8 mouse cellular contexts compared by ENCODE assay signal in the genomic region with DNA sequence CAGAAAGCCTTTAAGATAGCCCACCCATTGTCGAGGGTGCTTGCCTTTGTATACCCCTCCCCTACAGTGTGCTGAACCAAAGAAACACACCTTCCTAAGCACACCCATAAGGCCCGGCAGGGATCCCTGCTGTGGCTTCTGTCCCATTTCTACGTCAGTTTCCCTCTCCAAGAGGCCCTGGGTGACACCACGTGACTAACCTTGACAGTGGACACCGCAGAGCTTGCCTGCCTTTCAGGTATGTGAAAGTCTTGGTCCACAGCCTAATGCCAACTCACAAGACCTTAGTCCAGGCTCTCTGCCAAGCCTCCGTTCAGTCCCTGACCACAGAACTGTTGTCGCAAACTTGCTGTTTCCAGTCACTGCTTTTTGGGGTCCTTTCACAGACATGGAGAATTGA. TPM values are rescaled to one million over a fixed set of nuclear protein-coding genes. Genes with fewer than 3 reads are reported as not detected.
A peak's percentile ranks its signal among the peaks of the same experiment; 100 is the strongest.
DNase-seq lines count a peak whose midpoint lies in the region; ATAC-seq lines count a peak whose summit lies in the region.

No protein-coding gene starts in this region.

- no peak overlapping the region for H3K4me2 ChIP-seq in embryonic facial prominence, embryonic 13.5 days
- H3K4me2 ChIP-seq in heart, embryonic 13.5 days: peak overlapping the region; percentile 39
- no peak overlapping the region for H3K4me2 ChIP-seq in midbrain, embryonic 13.5 days (replicated peaks)

- no peaks in the 10 kb centered on the region for H3K9me3 ChIP-seq in embryonic facial prominence, embryonic 13.5 days
- H3K9me3 ChIP-seq in embryonic facial prominence, embryonic 10.5 days: no peaks in the 10 kb centered on the region
- no peaks in the 10 kb centered on the region for H3K9me3 ChIP-seq in heart, embryonic 13.5 days
- no peaks in the 10 kb centered on the region for H3K9me3 ChIP-seq in midbrain, embryonic 13.5 days

- H3K4me3 ChIP-seq in embryonic facial prominence, embryonic 13.5 days: no peak overlapping the region
- no peak overlapping the region for H3K4me3 ChIP-seq in embryonic facial prominence, embryonic 10.5 days
- no peak overlapping the region for H3K4me3 ChIP-seq in heart, embryonic 13.5 days
- no peak overlapping the region for H3K4me3 ChIP-seq in midbrain, embryonic 13.5 days (replicated peaks)

- H3K4me1 ChIP-seq in embryonic facial prominence, embryonic 13.5 days: no peaks in the 10 kb centered on the region
- 0 out of 2 replicates have a peak, but pooled peaks cover 3% of the 10 kb centered on the region for H3K4me1 ChIP-seq in embryonic facial prominence, embryonic 10.5 days
- H3K4me1 ChIP-seq in heart, embryonic 13.5 days: peaks cover 18% of the 10 kb centered on the region
- H3K4me1 ChIP-seq in midbrain, embryonic 13.5 days (replicated peaks): no peaks in the 10 kb centered on the region

- ATAC-seq in embryonic facial prominence, embryonic 13.5 days (ENCODE audit: insufficient number of reproducible peaks, insufficient read depth, low FRiP score, low TSS enrichment, low read depth): peak; percentile 32; the same call in 1 of the 2 replicates
- ATAC-seq in heart, embryonic 13.5 days (ENCODE audit: extremely low read depth, insufficient number of reproducible peaks, low FRiP score, low TSS enrichment): peak; percentile 77
- ATAC-seq in midbrain, embryonic 13.5 days: no peak

- 81% methylated on average over 7 of the region's 7 CpGs for WGBS in embryonic facial prominence, embryonic 13.5 days
- WGBS in embryonic facial prominence, embryonic 10.5 days: 82% methylated on average over 7 of the region's 7 CpGs
- 27% methylated on average over 7 of the region's 7 CpGs for WGBS in heart, embryonic 13.5 days
- 83% methylated on average over 7 of the region's 7 CpGs for WGBS in midbrain, embryonic 13.5 days

- H3K9ac ChIP-seq in embryonic facial prominence, embryonic 13.5 days: no peak overlapping the region
- H3K9ac ChIP-seq in heart, embryonic 13.5 days: no peak overlapping the region
- no peak overlapping the region for H3K9ac ChIP-seq in midbrain, embryonic 13.5 days (replicated peaks)

- H3K36me3 ChIP-seq in embryonic facial prominence, embryonic 13.5 days: no peaks in the 10 kb centered on the region
- no peaks in the 10 kb centered on the region for H3K36me3 ChIP-seq in embryonic facial prominence, embryonic 10.5 days (replicated peaks)
- no peaks in the 10 kb centered on the region for H3K36me3 ChIP-seq in heart, embryonic 13.5 days
- H3K36me3 ChIP-seq in midbrain, embryonic 13.5 days: no peaks in the 10 kb centered on the region

- no peaks in the 10 kb centered on the region for H3K27me3 ChIP-seq in embryonic facial prominence, embryonic 13.5 days
- no peaks in the 10 kb centered on the region for H3K27me3 ChIP-seq in embryonic facial prominence, embryonic 10.5 days (replicated peaks; ENCODE audit: low read depth, poor library complexity, severe bottlenecking)
- H3K27me3 ChIP-seq in heart, embryonic 13.5 days (replicated peaks): no peaks in the 10 kb centered on the region
- no peaks in the 10 kb centered on the region for H3K27me3 ChIP-seq in midbrain, embryonic 13.5 days

- no peak overlapping the region for H3K27ac ChIP-seq in embryonic facial prominence, embryonic 13.5 days
- H3K27ac ChIP-seq in embryonic facial prominence, embryonic 10.5 days (replicated peaks): no peak overlapping the region
- H3K27ac ChIP-seq in heart, embryonic 13.5 days (replicated peaks): peak overlapping the region; percentile 73
- H3K27ac ChIP-seq in midbrain, embryonic 13.5 days: no peak overlapping the region

- DNase-seq in embryonic facial prominence, embryonic 10.5 days (ENCODE audit: low spot score): no peak
- peak; percentile 47 to 63 for DNase-seq in kidney, postnatal 4 days
- DNase-seq in spleen, postnatal 14 days (ENCODE audit: low spot score in 2 of 2): peak; percentile 9 to 15
- DNase-seq in natural killer cell, adult 2 months (ENCODE audit: low spot score in 2 of 2): no peak
- DNase-seq in testis, postnatal 14 days (ENCODE audit: low spot score): no peak

RNA-seq across cellular contexts. Expression of gene Samd7, which starts 20.1 kb away (rescaled TPM):
- polyA plus RNA-seq in embryonic facial prominence, embryonic 13.5 days (2015; fragmentation: Nextera tagmentation; extraction: Ambion mirVana): not detected in 2 replicates
- polyA plus RNA-seq in embryonic facial prominence, embryonic 10.5 days (2016; fragmentation: Nextera tagmentation; extraction: Ambion mirVana): not detected in 2 replicates
- polyA plus RNA-seq in heart, embryonic 13.5 days (2015; fragmentation: Nextera tagmentation; extraction: Ambion mirVana): not detected in 2 replicates
- not detected in 2 replicates for polyA plus RNA-seq in midbrain, embryonic 13.5 days (2015; fragmentation: Nextera tagmentation; extraction: Ambion mirVana)

RNA-seq across cellular contexts. Expression of gene Sec62, which starts 26.5 kb away (rescaled TPM):
- 91.9 and 95.2 TPM in 2 replicates for polyA plus RNA-seq in embryonic facial prominence, embryonic 13.5 days (2015; fragmentation: Nextera tagmentation; extraction: Ambion mirVana)
- 44.8 and 58.1 TPM in 2 replicates for polyA plus RNA-seq in embryonic facial prominence, embryonic 10.5 days (2016; fragmentation: Nextera tagmentation; extraction: Ambion mirVana)
- 54.3 and 60.4 TPM in 2 replicates for polyA plus RNA-seq in heart, embryonic 13.5 days (2015; fragmentation: Nextera tagmentation; extraction: Ambion mirVana)
- 92.7 and 101 TPM in 2 replicates for polyA plus RNA-seq in midbrain, embryonic 13.5 days (2015; fragmentation: Nextera tagmentation; extraction: Ambion mirVana)

Comparison
In these comparisons a context has a peak if more than half of its experiments do, and no peak if none do; other contexts are left out.
1. DNase-seq: peak in kidney, postnatal 4 days (2 of 2) and spleen, postnatal 14 days (2 of 2); none in embryonic facial prominence, embryonic 10.5 days (single experiment), natural killer cell, adult 2 months (0 of 2) and testis, postnatal 14 days (single experiment).